Mouse (Mus musculus): ENCODE results near the gene Ece1.
A peak's percentile ranks its signal among the peaks of the same experiment; 100 is the strongest.

The Ece1 gene

DNA sequence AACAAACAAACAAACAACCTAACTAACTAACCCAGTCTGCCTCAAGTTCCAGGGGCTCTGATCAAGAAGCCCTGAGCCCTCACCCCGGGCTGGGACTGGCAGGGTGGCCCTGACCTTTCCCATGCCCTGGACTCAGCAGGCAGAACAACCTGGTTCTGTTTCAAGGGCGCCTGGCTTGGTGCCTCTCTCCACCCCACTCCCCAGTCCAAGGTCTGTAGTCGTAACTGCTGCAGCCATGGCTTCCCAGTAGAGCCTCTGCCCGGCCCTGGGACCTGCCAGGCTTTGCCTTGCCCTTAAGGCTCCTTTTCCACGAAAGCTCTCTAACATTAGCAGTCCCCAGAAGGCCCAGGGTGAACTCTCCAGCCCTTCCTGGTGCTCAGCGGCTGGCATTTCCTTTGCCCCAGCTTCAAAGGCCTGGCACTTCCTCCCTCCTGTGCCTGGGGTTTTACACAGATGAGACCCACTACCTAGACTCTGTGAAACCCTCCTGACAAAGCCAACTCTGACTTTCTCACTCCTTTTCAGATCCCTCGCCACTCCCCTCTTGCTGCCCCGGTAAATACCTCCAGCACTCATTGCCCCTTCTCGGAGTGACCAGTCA is 6.2 kb upstream of the Ece1 start:
- DNase-seq (ENCODE audit: low read depth, low spot score) = no peak

DNA sequence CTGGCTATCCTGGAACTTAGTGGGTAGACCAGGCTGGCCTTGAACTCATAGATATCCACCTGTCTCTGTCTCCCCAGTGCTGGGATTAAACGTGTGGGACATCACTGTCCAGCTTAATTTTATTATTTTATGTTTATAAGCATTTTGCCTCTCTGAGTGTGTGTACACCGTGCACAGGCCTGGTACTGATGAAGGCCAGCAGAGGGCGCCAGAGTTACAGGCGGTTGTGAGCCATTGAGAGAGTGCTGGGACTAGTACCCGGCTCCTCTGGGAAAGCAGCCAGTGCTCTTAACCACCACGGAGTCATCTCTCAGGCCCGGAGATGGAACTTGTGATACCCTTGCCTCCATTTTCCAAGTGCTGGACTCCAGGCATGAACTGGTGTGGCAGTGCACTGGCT is 4.9 kb upstream of the Ece1 start:
- peak; percentile 86 for DNase-seq (ENCODE audit: low read depth, low spot score)

DNA sequence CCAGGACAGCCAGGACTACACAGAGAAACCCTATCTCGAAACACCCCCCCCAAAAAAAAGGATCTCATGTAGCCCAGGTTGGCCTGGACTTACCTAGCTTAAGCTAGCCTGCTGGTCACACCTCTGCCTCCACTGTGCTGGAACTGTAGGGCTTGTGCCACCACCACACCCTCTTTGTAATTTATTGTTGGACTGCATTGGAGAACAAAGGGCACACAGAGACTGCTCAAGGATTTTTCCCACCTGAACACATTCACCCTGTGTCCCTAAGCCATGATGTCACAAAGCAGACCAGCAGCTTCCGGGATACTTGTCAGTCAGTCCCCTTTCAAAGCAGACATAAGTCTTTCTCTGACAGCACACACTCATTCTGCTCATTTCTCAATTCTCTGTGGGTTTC is 3.7 kb upstream of the Ece1 start:
- DNase-seq (ENCODE audit: low read depth, low spot score) = no peak

DNA sequence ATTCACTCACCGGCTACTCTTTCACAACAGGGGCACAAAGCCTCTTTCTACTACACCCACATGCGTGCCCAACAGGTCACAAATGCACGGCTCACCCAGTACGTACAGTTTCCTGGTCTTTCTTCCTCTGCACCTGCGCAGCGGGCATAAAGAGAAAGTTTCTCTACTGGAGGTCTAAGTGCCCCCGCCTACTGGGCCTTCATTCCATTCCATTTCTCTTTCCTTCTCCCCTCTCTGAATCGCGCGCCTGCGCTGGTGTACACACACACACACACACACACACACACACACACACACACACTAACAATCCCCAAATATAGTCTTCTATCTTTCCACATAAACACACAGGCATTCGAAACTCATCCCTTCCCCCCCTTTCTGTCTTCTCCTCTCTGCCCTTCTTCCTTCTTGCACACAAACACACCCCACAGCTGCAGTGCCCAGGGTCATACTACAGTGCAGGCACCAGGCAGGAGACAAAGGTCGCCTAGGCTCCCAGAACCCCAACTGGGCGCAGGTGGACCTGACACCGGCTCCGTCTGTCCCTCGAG is 501 bp upstream of the Ece1 start:
- DNase-seq (ENCODE audit: low read depth, low spot score) = no peak

- no peak for DNase-seq (ENCODE audit: low read depth, low spot score)
Observed at GRCm38 (mm10) chr4:137862516-137863240, 641 bp downstream of the Ece1 start.

- no peak for DNase-seq (ENCODE audit: low read depth, low spot score)
Observed at GRCm38 (mm10) chr4:137864031-137864430, 2.0 kb downstream of the Ece1 start.

- DNase-seq (ENCODE audit: low read depth, low spot score) = no peak
Observed at GRCm38 (mm10) chr4:137864769-137865168, 2.7 kb downstream of the Ece1 start.

DNA sequence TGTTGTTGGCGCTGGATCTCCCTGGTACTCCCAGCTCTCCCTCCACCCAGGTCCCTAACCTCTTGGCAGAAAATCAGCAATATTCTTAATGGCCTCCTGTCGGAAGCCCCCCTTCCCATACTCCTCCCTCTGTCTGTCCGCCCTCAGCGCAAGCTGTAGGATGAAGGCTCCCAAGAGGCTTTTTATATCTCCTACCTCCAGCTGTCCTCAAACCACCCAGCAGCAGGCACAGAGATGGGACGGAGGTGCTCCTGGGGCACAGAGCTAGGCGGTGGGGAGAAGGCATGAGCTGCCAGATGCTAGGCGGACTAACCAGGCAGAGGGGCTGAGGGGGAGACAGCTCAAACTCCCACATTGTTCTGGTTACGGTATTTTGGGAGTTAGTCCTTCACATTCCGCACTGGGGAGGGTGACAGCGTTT is 3.2 kb downstream of the Ece1 start:
- no peak for DNase-seq (ENCODE audit: low read depth, low spot score)

DNA sequence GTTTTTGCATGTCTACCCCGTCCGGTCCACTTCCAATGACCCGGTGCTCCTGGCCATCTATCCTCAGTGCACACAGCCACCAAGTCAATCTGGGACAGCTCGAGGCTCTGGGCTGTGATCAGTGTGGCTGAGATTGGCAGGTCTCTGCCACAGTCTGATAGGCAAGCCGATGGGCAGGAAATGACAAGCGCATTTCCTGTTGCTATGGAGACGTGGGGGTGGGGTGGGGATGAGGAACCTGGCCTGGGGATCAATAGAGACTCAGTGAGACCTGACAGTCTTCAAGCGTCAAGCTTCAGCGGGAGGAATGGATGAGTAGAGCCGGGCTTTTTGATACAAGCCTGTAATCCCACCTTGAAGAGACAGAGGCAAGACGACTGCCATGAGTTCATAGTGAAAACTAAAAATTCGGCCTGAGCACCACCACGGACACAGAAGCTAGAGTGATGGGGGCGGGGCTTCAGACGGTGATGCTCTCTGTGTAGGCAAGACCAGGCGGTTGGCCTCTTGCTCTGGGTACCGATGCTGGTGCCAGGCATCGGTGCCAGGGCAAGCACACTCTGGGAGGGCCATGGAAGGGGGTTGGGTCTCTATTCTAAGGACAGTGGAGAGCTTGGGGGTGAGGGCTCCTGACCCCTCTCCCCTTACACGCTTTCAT is 4.3 kb downstream of the Ece1 start:
- DNase-seq (ENCODE audit: low read depth, low spot score) = peak; percentile 75

DNA sequence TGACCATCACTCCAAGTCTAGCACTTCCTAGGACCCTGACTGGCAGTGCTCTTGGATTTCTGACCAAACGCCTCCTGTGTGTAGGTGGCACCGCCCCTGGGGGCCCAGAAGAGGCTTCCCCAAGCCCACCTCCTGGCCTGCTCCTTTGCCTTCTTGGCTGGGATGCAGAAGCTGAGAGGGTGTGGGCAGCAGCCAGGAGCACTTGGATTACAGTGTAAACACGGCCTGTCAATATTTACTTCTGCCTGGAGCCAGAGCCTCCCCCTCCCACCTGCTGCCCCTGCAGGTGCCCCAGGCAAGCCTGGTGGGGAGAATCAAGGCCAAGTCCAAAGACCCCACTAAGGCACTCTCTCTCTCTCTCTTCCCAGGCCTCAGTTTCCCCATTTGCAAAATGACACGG is 5.2 kb downstream of the Ece1 start:
- DNase-seq (ENCODE audit: low read depth, low spot score) = no peak

- DNase-seq (ENCODE audit: low read depth, low spot score) = no peak
Observed at GRCm38 (mm10) chr4:137867675-137868257, 5.7 kb downstream of the Ece1 start.

GRCm38 (mm10) chr4:137869667-137870274 is 7.7 kb downstream of the Ece1 start:
- no peak for DNase-seq (ENCODE audit: low read depth, low spot score)

DNA sequence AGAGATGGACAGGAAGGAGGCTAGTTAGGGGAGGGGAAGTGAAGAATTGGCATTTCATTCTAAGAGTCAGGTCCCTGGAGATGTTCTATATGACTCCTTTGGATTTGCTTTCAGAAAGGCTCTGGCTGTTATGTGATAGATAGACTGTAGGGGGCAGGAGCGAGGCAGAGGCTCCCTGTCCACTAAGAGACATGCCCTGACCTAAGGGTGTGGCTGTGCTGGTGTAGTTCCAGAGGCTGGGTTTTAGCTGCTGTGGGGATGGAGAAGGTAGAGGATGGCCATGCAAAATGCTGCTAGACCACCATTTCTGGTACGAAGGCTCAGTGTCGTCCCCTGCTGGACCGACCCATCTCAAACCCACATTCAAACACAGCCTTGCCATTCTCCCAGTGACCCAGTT is 8.9 kb downstream of the Ece1 start:
- peak; percentile 44 for DNase-seq (ENCODE audit: low read depth, low spot score)

DNA sequence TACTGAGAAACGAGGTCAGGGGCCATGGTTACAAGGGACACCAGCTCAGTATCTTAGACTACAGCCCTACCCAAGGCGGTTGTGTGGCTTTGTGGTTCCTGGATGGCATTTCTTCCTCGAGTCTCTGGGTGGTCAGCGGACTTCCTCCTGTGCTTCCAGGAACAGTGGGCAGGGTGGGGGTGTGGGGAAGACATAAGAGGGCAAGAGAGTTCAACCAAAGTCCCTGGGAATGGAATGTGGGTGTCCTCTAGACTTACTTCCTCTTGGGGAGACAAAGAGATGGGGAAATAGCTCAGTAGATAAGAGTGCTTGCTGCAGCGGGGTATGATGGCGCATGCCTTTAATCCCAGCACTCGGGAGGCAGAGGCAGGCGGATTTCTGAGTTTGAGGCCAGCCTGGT is 9.4 kb downstream of the Ece1 start:
- no peak for DNase-seq (ENCODE audit: low read depth, low spot score)

GRCm38 (mm10) chr4:137874337-137874736 is 12.3 kb downstream of the Ece1 start:
- no peak for DNase-seq (ENCODE audit: low read depth, low spot score)

DNA sequence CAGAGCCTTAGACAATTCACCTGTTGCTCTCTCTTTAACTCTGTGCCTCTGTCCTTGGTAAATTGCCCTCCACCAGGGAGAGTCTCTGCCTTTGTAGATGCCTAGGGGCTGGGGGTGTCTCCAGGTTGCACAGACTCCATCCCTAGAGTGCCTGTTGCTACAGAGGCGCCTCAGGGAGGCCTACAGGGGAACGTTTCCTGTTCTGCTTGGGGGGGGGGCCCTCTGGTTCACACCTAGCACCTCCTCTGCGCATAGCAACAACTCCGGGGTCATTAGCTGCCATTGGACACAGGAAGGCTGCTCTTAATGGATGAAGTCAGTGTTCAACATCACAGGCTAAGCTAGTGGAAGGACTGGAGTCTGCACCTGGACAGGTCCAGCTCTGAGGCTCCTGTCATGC is 12.8 kb downstream of the Ece1 start:
- no peak for DNase-seq (ENCODE audit: low read depth, low spot score)

DNA sequence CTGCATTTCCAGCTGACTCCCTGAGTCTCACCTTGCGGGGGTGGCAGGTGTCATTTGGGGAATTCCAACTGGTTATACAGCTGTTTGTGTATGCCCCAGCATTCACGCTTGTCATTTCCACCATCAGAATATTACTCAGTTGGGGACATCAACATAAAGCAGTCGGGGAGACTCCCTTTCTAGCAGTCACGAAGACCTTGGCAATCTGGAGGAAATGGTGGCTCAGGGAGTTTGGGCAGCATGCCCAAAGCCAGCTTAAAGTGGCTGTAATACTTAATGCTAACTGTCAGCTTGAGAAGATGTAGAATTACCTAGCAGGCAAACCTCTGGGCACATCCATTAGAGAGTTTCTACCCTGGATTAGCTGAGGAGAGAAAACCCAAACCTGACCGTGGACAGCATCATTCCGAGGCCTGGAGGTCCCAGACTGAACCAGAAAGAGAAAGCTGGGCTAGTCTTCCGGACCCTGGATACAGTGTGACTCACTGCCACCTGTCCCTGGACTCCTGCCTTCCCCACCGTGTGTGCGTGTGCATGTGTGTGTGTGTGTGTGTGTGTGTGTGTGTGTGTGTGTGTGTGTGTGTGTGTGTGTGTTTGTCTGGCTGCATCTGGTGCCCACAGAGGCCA is 13.5 kb downstream of the Ece1 start:
- no peak for DNase-seq (ENCODE audit: low read depth, low spot score)

DNA sequence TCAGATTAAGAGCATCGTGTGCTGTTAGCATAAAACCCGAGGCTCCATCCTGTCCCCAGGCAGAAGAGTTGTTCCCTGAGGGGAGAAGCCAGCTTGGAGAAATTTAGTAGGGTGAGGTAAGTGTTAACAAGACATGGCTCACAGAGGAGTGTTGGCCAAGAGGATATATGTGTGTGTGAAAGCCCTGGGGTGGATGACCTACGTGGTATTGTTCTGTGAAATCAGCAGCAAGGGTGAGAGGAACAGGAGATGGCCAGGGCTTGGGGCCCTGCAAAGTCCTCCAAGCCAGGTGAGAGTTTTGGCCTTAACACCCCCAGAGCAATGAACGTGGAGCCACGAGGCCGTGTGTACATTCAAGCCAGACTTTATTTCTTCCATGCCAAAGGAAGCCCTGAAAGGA is 14.8 kb downstream of the Ece1 start:
- DNase-seq (ENCODE audit: low read depth, low spot score) = no peak

GRCm38 (mm10) chr4:137877432-137877881 is 15.4 kb downstream of the Ece1 start:
- DNase-seq (ENCODE audit: low read depth, low spot score) = peak; percentile 83

GRCm38 (mm10) chr4:137879383-137880156 is 17.5 kb downstream of the Ece1 start:
- no peak for DNase-seq (ENCODE audit: low read depth, low spot score)

DNA sequence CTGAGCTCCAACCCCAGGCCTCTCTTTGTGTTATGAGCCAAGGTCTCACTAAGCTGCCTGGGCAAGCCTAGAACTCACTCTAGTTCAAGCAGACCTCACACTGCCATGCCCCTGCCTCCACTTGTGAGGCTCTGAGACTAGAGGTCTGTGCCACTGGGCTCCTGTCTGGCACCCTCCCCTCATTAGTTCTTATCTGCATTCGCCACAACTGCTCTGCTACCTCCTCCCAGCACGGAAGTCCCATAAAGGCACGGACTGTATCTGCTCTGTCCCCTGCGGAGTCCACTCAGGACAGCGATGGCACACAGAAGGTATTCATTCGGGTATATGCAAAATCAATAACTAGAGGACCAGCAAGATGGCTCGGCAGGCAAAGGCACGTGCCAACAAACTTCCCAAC is 19.4 kb downstream of the Ece1 start:
- DNase-seq (ENCODE audit: low read depth, low spot score) = no peak
